Mouse (Mus musculus) liver, embryonic 16.5 days (tissue): Measurements from ENCODE around the gene Tnfrsf13c. TPM values are rescaled to one million over a fixed set of nuclear protein-coding genes. Genes with fewer than 3 reads are reported as not detected.

Experiments used
- ATAC-seq: fragments of 200-750 bp; cut with Nextera tagmentation; 2 replicates; pipeline ENCODE4 v1.8.0; 2017; ENCODE audit warnings: low read depth, mild to moderate bottlenecking, moderate number of reproducible peaks, moderate library complexity
- H3K27ac ChIP-seq: fragments of 300-500 bp; sonication (generic); 2 replicates; pipeline ENCODE4 v1.5.1; 2014; ENCODE audit warnings: mild to moderate bottlenecking, low read length
- H3K27me3 ChIP-seq: fragments of 300-500 bp; sonication (generic); 2 replicates; pipeline ENCODE4 v1.6.1; 2014; ENCODE audit warnings: low read depth, low read length, mixed read lengths; ENCODE audit not compliant: control insufficient read depth, insufficient read depth
- H3K36me3 ChIP-seq: fragments of 300-500 bp; sonication (generic); 2 replicates; pipeline ENCODE4 v1.6.1; 2014; ENCODE audit warnings: mild to moderate bottlenecking; ENCODE audit not compliant: control insufficient read depth, insufficient read depth
- H3K4me1 ChIP-seq: fragments of 300-500 bp; sonication (generic); 2 replicates; pipeline ENCODE4 v1.6.1; 2014; ENCODE audit warnings: low read depth, low read length, mixed read lengths; ENCODE audit not compliant: control insufficient read depth
- H3K4me2 ChIP-seq: fragments of 300-500 bp; sonication (generic); 2 replicates; pipeline ENCODE4 v1.6.1; 2014; ENCODE audit warnings: low read depth, low read length, mixed read lengths
- H3K4me3 ChIP-seq: fragments of 300-500 bp; sonication (generic); 2 replicates; pipeline ENCODE4 v1.5.1; 2014; ENCODE audit warnings: low read depth, mild to moderate bottlenecking, low read length
- H3K9ac ChIP-seq: fragments of 300-500 bp; sonication (generic); 2 replicates; pipeline ENCODE4 v1.6.1; 2014; ENCODE audit warnings: low read depth, low read length
- H3K9me3 ChIP-seq: fragments of 300-500 bp; sonication (generic); replicated peaks from 2 replicates; pipeline ENCODE4 v1.6.1; 2016; ENCODE audit warnings: low read length; ENCODE audit not compliant: control insufficient read depth
- WGBS: fragments of 180-500 bp; shearing (Covaris S2); extraction: QIAGEN DNeasy Blood & Tissue Kit; methylation state at CpG from one replicate; pipeline ENCODE4 v1.1.7; 2014; ENCODE audit not compliant: insufficient replicate concordance; 5-methylcytosine and 5-hydroxymethylcytosine counted together
- polyA plus RNA-seq: library from polyadenylated mRNA; unstranded; fragments of >200 nt; fragmentation: Nextera tagmentation; extraction: Ambion mirVana; gene quantifications from 2 replicates; pipeline ENCODE4 v1.2.1, GENCODE M21; 2015

Gene Tnfrsf13c
- 0.40 and 0.93 TPM in 2 replicates for polyA plus RNA-seq

DNA sequence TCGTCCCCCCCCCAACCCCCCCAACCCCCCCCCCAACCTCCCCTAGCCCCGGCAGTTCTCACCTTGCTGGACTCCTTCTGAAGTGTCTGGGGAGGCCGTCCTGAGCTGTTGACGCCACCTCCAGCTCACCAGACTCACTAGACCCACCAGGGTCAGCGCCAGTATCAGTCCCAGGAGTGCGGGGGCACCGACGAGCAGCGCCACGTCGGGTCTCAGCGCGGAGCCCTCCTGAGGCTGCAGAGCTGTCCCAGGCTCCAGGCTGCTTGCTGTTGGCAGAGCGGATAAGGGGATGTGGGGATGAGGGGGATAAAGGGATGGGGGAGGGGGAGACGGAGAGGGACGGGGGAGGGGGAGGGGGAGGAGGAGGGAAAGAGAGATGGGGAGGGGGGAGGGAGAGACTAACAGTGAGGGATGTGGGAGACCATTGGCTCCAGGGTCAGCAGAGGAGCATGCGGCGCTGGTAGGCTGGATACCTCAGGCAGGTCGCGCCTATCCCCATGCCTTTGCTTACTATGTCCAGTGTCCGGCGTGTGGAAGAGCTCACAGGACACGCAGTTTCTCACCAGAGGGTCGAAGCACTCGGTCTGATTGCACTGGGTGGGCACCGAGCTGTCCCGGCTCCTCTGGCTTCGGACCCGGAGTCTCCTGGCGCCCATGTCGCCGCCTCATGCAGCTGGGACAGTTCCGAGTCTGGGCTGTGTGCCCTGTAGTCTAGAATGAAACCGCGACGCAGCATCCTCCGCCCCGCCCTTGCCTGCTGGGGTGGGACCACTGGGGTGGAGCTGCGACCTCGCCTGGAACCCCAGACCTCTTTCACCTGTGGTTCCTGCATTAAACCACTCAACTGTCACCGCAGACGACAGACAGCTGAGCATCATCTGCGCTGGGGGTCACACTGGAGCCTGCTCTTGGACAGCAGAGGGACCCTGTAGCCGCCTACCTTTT, at the start of gene Tnfrsf13c:
Tnfrsf13c (minus strand) TSS at position 713 of the 945 bp plus-strand sequence.
- no peak within 1 kb of the TSS for H3K27ac ChIP-seq
- peak within 1 kb of the TSS; percentile 60 for H3K4me3 ChIP-seq
- peak within 1 kb of the TSS; percentile 80 for H3K4me2 ChIP-seq
- H3K9me3 ChIP-seq, result no peaks in the 10 kb centered on the region
- peak within 1 kb of the TSS; percentile 56 for H3K9ac ChIP-seq
- H3K36me3 ChIP-seq, result no peaks in the 10 kb centered on the region
- H3K27me3 ChIP-seq, result peaks cover 45% of the 10 kb centered on the region
- peak; percentile 69 for ATAC-seq
- 4% methylated on average over 43 of the region's 44 CpGs for WGBS
- peaks cover 19% of the 10 kb centered on the region for H3K4me1 ChIP-seq

DNA sequence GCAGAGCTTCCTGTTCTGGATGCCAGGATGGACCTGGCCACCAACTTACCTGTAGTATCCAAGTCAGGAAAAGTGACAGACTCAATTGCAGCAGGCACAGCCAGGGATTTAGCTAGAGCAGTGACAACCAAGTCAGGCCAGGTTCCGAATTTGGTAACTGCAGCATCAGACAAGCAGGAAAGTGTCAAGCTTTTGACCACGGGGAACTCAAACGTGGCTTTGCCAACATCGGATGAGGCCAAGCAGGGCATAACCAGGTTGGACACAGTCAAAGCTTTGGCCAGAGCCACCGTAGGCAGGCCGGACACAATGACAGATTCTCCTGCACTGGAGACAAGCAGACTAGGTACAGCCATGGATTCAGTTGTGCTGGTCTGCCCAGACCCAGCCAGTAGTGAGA, 48.1 kb upstream of the Tnfrsf13c start:
- Histone ChIP-seq H3K4me3 (no peak overlapping the region), H3K36me3 (no peaks in the 10 kb centered on the region), H3K4me2 (no peak overlapping the region), H3K9ac (no peak overlapping the region), H3K4me1 (peaks cover 3% of the 10 kb centered on the region; the same call in 1 of the 2 replicates), H3K27me3 (peaks cover 58% of the 10 kb centered on the region), H3K9me3 (no peaks in the 10 kb centered on the region), H3K27ac (no peak overlapping the region)
- ATAC-seq, result no peak
- WGBS, result 62% methylated on average over 6 of the region's 6 CpGs

DNA sequence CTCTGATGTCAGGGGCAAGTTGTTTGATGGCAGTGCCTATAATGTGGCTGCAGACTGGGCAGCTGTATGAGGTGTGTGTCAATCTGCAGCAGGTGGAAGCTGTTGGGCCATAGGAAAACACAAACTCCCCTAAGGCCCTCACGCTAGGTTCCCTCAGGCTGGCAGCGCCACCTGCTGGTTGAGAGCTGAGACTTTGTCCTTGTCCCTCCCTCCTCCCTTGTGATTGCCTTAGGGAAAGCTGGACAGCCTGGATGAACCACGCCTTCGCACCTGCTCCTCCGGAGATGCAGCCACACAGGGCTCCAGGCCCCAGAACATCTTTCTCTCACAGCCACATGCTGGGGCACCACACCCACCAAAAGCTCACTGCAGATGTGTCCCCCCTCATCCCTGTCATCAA, 47.0 kb upstream of the Tnfrsf13c start:
- ATAC-seq, result no peak
- Histone ChIP-seq H3K9me3 (no peaks in the 10 kb centered on the region), H3K4me1 (peaks cover 3% of the 10 kb centered on the region; the same call in 1 of the 2 replicates), H3K36me3 (no peaks in the 10 kb centered on the region), H3K9ac (no peak overlapping the region), H3K27ac (no peak overlapping the region), H3K4me2 (no peak overlapping the region), H3K4me3 (no peak overlapping the region), H3K27me3 (peaks cover 48% of the 10 kb centered on the region)
- 6% methylated on average over 5 of the region's 5 CpGs for WGBS

DNA sequence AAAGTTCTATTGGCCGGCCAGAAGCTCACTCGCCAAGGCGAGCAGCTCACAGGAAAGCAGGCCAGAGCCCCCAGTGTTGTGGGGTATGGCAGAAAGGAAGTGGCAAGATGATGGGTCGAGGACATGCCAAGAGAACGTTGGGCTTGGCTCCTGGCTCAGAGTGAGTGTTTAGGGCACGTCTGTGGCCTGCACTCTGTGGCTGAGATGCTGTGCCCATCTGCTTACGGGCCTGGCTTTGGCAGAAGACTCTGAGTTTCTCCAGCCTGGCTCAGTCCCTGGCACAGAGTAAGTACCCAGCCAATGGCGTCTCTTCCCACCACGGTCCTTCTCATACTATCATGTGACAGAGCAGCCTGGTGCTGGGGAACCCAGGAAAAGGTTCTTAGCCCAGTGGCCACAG, 44.6 kb upstream of the Tnfrsf13c start:
- Histone ChIP-seq H3K9me3 (no peaks in the 10 kb centered on the region), H3K4me2 (no peak overlapping the region), H3K4me1 (no peaks in the 10 kb centered on the region), H3K4me3 (no peak overlapping the region), H3K27me3 (peaks cover 24% of the 10 kb centered on the region), H3K36me3 (no peaks in the 10 kb centered on the region), H3K27ac (no peak overlapping the region), H3K9ac (no peak overlapping the region)
- no peak for ATAC-seq
- WGBS, result 62% methylated on average over 9 of the region's 9 CpGs

DNA sequence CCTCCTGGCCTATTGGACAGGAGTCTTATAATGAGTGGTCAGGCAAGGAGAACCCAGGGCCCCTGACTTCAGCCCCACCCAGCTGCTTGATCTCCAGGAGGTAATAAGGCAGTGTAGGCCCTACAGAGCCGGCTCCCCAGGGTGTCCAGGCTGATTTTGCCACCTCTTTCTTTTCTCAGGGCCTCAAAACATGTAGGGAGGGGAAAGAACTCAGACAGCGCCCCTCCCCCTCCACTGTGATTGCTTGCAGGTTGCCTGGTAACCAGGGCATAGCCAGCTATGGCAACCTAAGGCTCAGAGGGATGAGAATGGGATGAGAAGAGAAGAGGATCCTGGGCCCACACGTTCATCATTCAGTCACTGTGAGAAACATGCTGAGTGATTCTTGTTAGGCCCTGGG, 44.0 kb upstream of the Tnfrsf13c start:
- no peak overlapping the region for H3K4me3 ChIP-seq

DNA sequence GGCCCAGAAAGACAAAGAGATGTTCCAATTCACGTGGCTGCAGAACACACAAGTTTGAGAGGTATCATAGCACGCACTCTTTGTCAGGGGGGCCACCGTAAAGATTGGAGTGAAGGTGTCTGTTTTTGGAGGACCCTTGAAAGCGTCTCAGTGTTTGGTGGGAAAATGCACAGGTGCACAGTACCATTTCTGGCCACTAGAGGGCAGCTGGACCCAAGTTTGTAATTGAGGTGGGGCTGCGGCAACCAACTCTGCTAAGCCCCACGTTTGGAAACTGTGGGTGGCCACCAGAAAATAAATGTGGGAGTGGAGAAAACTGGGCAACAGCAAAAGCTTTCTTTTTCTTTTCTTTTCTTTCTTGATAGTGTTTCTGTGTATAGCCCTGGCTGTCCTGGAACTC, 42.2 kb upstream of the Tnfrsf13c start:
- Histone ChIP-seq H3K4me3 (no peak overlapping the region), H3K27me3 (peaks cover 3% of the 10 kb centered on the region; the same call in 1 of the 2 replicates), H3K27ac (no peak overlapping the region), H3K9me3 (no peaks in the 10 kb centered on the region), H3K9ac (no peak overlapping the region), H3K4me2 (no peak overlapping the region), H3K36me3 (no peaks in the 10 kb centered on the region), H3K4me1 (no peaks in the 10 kb centered on the region)
- no peak for ATAC-seq
- 11% methylated on average over 6 of the region's 6 CpGs for WGBS

More for the DNA sequence above, 44.0 kb upstream of the Tnfrsf13c start:
- Histone ChIP-seq H3K36me3 (no peaks in the 10 kb centered on the region), H3K9ac (no peak overlapping the region), H3K27ac (no peak overlapping the region), H3K4me2 (no peak overlapping the region), H3K4me1 (no peaks in the 10 kb centered on the region), H3K9me3 (no peaks in the 10 kb centered on the region), H3K27me3 (peaks cover 18% of the 10 kb centered on the region)
- WGBS, result 38% methylated on average over 3 of the region's 3 CpGs
- no peak for ATAC-seq

DNA sequence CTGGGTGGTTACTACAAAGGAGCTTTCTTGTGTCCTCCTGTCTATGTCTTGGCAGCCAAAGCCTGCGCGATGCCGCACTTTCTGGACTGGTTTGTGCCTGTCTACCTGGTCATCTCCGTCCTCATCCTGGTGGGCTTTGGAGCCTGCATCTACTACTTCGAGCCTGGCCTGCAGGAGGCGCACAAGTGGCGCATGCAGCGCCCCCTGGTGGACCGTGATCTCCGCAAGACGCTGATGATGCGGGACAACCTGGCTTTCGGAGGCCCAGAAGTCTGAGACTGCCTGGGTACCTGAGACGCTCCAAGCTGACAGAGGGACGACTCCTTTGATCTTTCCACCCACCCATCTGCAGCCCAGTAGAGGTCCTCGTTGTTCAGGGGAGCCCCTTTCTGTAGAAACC, 35.3 kb upstream of the Tnfrsf13c start:
- no peak overlapping the region for H3K27ac ChIP-seq
- H3K9me3 ChIP-seq, result no peaks in the 10 kb centered on the region
- H3K4me3 ChIP-seq, result no peak overlapping the region
- ATAC-seq, result no peak
- no peaks in the 10 kb centered on the region for H3K4me1 ChIP-seq
- 10% methylated on average over 16 of the region's 16 CpGs for WGBS
- H3K27me3 ChIP-seq, result no peaks in the 10 kb centered on the region; the same call in 1 of the 2 replicates
- H3K36me3 ChIP-seq, result no peaks in the 10 kb centered on the region
- H3K4me2 ChIP-seq, result no peak overlapping the region
- no peak overlapping the region for H3K9ac ChIP-seq

- Histone ChIP-seq H3K27me3 (no peaks in the 10 kb centered on the region; the same call in 1 of the 2 replicates), H3K4me2 (no peak overlapping the region), H3K9ac (no peak overlapping the region), H3K36me3 (no peaks in the 10 kb centered on the region), H3K9me3 (no peaks in the 10 kb centered on the region), H3K27ac (no peak overlapping the region), H3K4me1 (no peaks in the 10 kb centered on the region), H3K4me3 (no peak overlapping the region)
- ATAC-seq, result no peak
- 30% methylated on average over 10 of the region's 10 CpGs for WGBS
Observed at GRCm38 (mm10) chr15:82255944-82256383, 31.8 kb upstream of the Tnfrsf13c start.

DNA sequence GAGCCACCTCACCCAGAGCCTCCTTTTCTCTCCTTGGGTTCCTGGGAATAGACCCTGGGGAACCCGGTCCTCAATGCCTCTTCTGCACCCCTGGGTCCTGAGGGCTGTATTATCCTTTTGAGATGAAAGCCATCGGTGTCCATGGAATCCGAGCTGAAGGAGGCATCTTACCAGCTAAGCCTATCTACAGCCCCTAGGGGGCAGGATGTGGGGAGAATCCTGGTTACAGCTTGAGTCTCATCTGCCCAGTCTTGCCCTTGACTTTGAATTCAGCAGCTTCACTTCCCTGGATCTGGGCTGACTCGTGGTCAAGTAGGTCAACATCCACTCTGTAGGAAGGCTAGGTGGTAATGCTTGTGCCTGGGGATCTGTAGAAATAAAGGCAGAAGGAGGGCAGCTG, 31.1 kb upstream of the Tnfrsf13c start:
- no peak for ATAC-seq
- Histone ChIP-seq H3K27me3 (no peaks in the 10 kb centered on the region; the same call in 1 of the 2 replicates), H3K36me3 (no peaks in the 10 kb centered on the region), H3K4me1 (no peaks in the 10 kb centered on the region), H3K4me2 (no peak overlapping the region), H3K4me3 (no peak overlapping the region), H3K9ac (no peak overlapping the region), H3K27ac (no peak overlapping the region), H3K9me3 (no peaks in the 10 kb centered on the region)
- 33% methylated on average over 4 of the region's 4 CpGs for WGBS
